Mouse (Mus musculus): ENCODE results near the gene Bhlhe41.

GRCm38 (mm10) chr6:145909943-145910342 is 44.6 kb upstream of the Bhlhe41 start:
- no peak for TF ChIP-seq TCF12 (IDR thresholded peaks at IDR 0.05; ENCODE audit: insufficient read depth, poor library complexity, severe bottlenecking)
- no peak for TF ChIP-seq POLR2A (IDR thresholded peaks at IDR 0.05; ENCODE audit: insufficient read length, low read depth)
- TF ChIP-seq USF1 (IDR thresholded peaks at IDR 0.05; ENCODE audit: low read depth) = no peak
- TF ChIP-seq TCF3 (IDR thresholded peaks at IDR 0.05; ENCODE audit: insufficient read length, low read depth) = no peak
- TF ChIP-seq MYOG (IDR thresholded peaks at IDR 0.05; ENCODE audit: control insufficient read depth in 1 of 3, insufficient read depth in 1 of 3, insufficient read length in 2 of 3, low read depth in 2 of 3) = no peak

All from myocyte (in vitro differentiated cells).